Mouse (Mus musculus) adrenal gland, adult 8-10 months (tissue): ENCODE results near the gene Rhof. TPM values are rescaled to one million over a fixed set of nuclear protein-coding genes. Genes with fewer than 3 reads are reported as not detected.
"Not testable (repeated sequence)": the region's sequence is repeated elsewhere in the genome, so short reads cannot be mapped to it uniquely, and the experiment has no call there.

Source experiments
- DNase-seq: peaks from one replicate; pipeline ENCODE4 v3.0.0; 2022
- total RNA-seq, 4 experiments: library from RNA; stranded (reverse); gene quantifications; 2 replicates each; pipeline ENCODE4 v1.2.4; 2022

The Rhof gene
- total RNA-seq, 4 experiments from 2014 or later: 1.3 to 4.4 (median 3.3) TPM

DNA sequence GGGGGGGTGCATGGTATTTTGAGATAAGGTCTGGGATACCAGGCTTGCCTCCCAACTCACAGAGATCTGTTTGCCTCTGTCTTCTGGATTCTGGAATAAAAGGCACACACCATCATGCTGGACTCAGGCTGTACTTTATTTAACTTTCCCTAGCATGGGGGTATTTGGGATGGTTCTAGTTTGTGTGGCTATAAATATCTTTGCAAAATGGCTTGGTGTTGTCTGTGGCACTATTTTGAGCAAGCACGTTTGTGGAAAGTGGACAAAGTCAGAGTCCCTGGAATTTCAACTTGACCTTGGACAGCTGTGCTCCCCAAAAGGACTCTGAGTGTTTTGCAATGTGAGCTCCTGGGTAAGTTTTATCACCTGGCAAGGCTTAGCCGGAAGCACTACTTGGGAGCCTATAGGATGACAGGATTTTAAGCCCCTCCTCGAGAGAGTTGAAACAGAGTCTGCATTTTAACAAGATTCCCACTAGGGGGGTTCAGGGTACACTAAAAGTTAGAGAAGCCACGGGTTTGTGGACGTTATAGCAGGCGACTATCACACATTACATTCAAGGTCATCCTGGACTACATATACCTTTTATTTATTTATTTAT, 65.0 kb downstream of the Rhof start:
- no peak for DNase-seq

- DNase-seq: no peak
Measured at GRCm38 (mm10) chr5:123064207-123064606, 68.3 kb downstream of the Rhof start.

- DNase-seq: no peak
Measured at GRCm38 (mm10) chr5:123063141-123063540, 69.4 kb downstream of the Rhof start.

DNA sequence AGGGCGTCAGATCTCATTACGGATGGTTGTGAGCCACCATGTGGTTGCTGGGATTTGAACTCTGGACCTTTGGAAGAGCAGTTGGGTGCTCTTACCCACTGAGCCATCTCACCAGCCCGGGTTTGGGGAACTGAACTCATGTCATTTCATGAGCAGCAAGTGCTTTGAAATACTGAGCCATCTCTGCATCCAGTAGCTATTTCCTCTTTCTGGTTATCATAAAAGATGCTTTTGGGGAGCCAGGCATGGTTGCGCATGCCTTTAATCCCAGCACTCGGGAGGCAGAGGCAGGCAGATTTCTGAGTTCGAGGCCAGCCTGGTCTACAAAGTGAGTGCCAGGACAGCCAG, 71.1 kb downstream of the Rhof start:
- not testable (repeated sequence) for DNase-seq

- no peak for DNase-seq
Measured at GRCm38 (mm10) chr5:123060706-123061401, 71.6 kb downstream of the Rhof start.

DNA sequence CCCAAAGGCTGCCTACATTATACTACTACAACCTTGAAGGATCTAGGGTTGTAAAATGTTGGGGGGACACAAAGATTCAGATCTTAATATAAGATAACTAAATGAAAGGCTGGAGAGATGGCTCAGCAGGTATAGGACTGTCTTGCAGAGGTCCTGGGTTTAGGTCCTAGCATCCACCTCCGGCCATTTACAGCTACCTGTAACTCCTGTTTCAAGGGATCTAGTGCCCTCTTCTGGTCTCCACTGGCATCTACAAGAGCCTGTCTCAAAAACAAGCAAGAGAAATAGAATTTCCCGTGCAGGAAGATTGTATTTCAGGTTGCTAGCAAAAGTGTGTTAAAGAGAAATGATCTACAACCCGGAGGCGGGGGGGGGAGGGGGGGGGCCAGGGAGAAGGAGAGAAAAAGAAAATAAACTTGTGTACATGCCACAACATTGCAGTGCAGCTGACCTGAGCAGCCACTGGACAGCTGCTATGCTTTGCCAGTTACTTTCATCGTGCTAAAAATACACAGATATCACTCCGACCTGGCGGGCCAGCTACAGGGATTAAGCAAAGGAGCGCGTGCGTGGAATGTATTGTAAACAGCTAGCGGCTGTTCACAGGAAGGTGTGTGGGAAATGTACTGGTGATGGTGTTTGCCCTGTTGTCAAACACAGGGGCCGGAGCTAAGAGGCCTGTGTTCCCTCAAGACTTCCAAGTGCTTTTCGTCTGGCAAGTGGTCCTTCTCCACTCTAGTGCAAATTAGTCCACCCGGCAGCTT, 72.6 kb downstream of the Rhof start:
- no peak for DNase-seq

GRCm38 (mm10) chr5:123058251-123059102, 74.0 kb downstream of the Rhof start:
- DNase-seq: no peak

GRCm38 (mm10) chr5:123057366-123058250, 74.9 kb downstream of the Rhof start:
- peak; percentile 100 for DNase-seq

Other genes with a start within 250 kb of the Rhof start
- 10 to 100 TPM; 16.9 to 20.0 (median 18.5) TPM for gene Kdm2b, start 142.9 kb downstream of the Rhof start, total RNA-seq
- gene Orai1, start 117.6 kb downstream of the Rhof start, total RNA-seq: 10 to 100 TPM; 11.5 to 13.5 (median 12.0) TPM
- not detected for gene Morn3, start 85.7 kb downstream of the Rhof start, total RNA-seq
- 10 to 100 TPM in 3 of 4 experiments, 1 to 10 TPM in 1; 9.8 to 22.3 (median 14.5) TPM for gene Tmem120b, start 64.3 kb downstream of the Rhof start, total RNA-seq
- gene Setd1b, start 9.5 kb upstream of the Rhof start, total RNA-seq: 10 to 100 TPM; 24.2 to 40.1 (median 32.6) TPM
- 10 to 100 TPM; 23.3 to 33.3 (median 28.0) TPM for gene Psmd9, start 36.7 kb upstream of the Rhof start, total RNA-seq
- 1 to 10 TPM in 3 of 4 experiments, not detected in 1; 1.2 to 1.5 (median 1.3) TPM for gene Hpd, start 50.0 kb upstream of the Rhof start, total RNA-seq
- 1 to 10 TPM in 3 of 4 experiments, under 1 TPM in 1; 0.59 to 1.8 (median 1.3) TPM for gene Wdr66, start 119.4 kb upstream of the Rhof start, total RNA-seq
- 10 to 100 TPM in 3 of 4 experiments, 1 to 10 TPM in 1; 9.7 to 15.1 (median 13.2) TPM for gene Bcl7a, start 211.1 kb upstream of the Rhof start, total RNA-seq